Mouse (Mus musculus) neural tube, embryonic 14.5 days (tissue): ENCODE measurements around the gene Gyg. TPM values are rescaled to one million over a fixed set of nuclear protein-coding genes. Genes with fewer than 3 reads are reported as not detected.
"Not testable (repeated sequence)": the region's sequence is repeated elsewhere in the genome, so short reads cannot be mapped to it uniquely, and the experiment has no call there.

Source experiments
- ATAC-seq: fragments of 200-750 bp; cut with Nextera tagmentation; 2 replicates; pipeline ENCODE4 v1.8.0; 2017; ENCODE audit warnings: low read depth, mild to moderate bottlenecking, moderate TSS enrichment, moderate library complexity
- H3K27ac ChIP-seq: fragments of 300-500 bp; sonication (generic); 2 replicates; pipeline ENCODE4 v1.5.1; 2014; ENCODE audit warnings: low read depth, mild to moderate bottlenecking, control low read depth, low read length, moderate library complexity, mixed read lengths
- H3K27me3 ChIP-seq: fragments of 300-500 bp; sonication (generic); 2 replicates; pipeline ENCODE4 v1.6.1; 2014; ENCODE audit warnings: low read length; ENCODE audit not compliant: control insufficient read depth, insufficient read depth
- H3K36me3 ChIP-seq: fragments of 300-500 bp; sonication (generic); 2 replicates; pipeline ENCODE4 v1.6.1; 2014; ENCODE audit warnings: low read length, mixed read lengths; ENCODE audit not compliant: control insufficient read depth, insufficient read depth
- H3K4me1 ChIP-seq: fragments of 300-500 bp; sonication (generic); 2 replicates; pipeline ENCODE4 v1.6.1; 2014; ENCODE audit warnings: low read length; ENCODE audit not compliant: control insufficient read depth, insufficient read depth
- H3K4me2 ChIP-seq: fragments of 300-500 bp; sonication (generic); 2 replicates; pipeline ENCODE4 v1.6.1; 2014; ENCODE audit warnings: mild to moderate bottlenecking, low read depth, low read length, control low read depth
- H3K4me3 ChIP-seq: fragments of 300-500 bp; sonication (generic); 2 replicates; pipeline ENCODE4 v1.5.1; 2014; ENCODE audit warnings: low read depth, low read length, control low read depth, mixed read lengths
- H3K9ac ChIP-seq: fragments of 300-500 bp; sonication (generic); replicated peaks from 2 replicates; pipeline ENCODE4 v1.6.1; 2014; ENCODE audit warnings: low read depth, mild to moderate bottlenecking, control low read depth, low read length, mixed read lengths
- H3K9me3 ChIP-seq: fragments of 300-500 bp; sonication (generic); 2 replicates; pipeline ENCODE4 v1.6.1; 2016; ENCODE audit warnings: low read length; ENCODE audit not compliant: control insufficient read depth
- WGBS: fragments of 180-500 bp; shearing (Covaris S2); extraction: QIAGEN DNeasy Blood & Tissue Kit; methylation state at CpG from one replicate; pipeline ENCODE4 v1.1.7; 2014; 5-methylcytosine and 5-hydroxymethylcytosine counted together
- polyA plus RNA-seq: library from polyadenylated mRNA; unstranded; fragments of >200 nt; fragmentation: Nextera tagmentation; extraction: Ambion mirVana; gene quantifications from 2 replicates; pipeline ENCODE4 v1.2.1, GENCODE M21; 2014

Gyg gene
- polyA plus RNA-seq, 1 experiment from 2014 or later: 79.3 TPM

GRCm38 (mm10) chr3:20121582-20121981, 33.5 kb downstream of the Gyg start:
- not testable (repeated sequence) for H3K27ac ChIP-seq, ATAC-seq, H3K4me2 ChIP-seq, H3K4me3 ChIP-seq, H3K9ac ChIP-seq, H3K9me3 ChIP-seq, H3K36me3 ChIP-seq, H3K4me1 ChIP-seq, H3K27me3 ChIP-seq
- WGBS: 93% methylated on average over 5 of the region's 5 CpGs

- WGBS: 61% methylated on average over 4 of the region's 4 CpGs
- ATAC-seq: peak; percentile 65; the same call in 1 of the 2 replicates
Measured at GRCm38 (mm10) chr3:20119686-20120244, 35.4 kb downstream of the Gyg start.

GRCm38 (mm10) chr3:20119044-20119591, 36.0 kb downstream of the Gyg start:
- H3K27ac ChIP-seq: no peak overlapping the region
- H3K36me3 ChIP-seq: peaks cover 5% of the 10 kb centered on the region
- H3K9me3 ChIP-seq: no peaks in the 10 kb centered on the region
- WGBS: 92% methylated on average over 19 of the region's 19 CpGs
- no peaks in the 10 kb centered on the region for H3K27me3 ChIP-seq
- ATAC-seq: peak; percentile 14; the same call in 1 of the 2 replicates
- no peak overlapping the region for H3K9ac ChIP-seq
- H3K4me3 ChIP-seq: no peak overlapping the region
- H3K4me1 ChIP-seq: no peaks in the 10 kb centered on the region
- no peak overlapping the region for H3K4me2 ChIP-seq

More at GRCm38 (mm10) chr3:20119686-20120244, 35.4 kb downstream of the Gyg start:
- Histone ChIP-seq H3K9me3 (no peaks in the 10 kb centered on the region), H3K4me1 (no peaks in the 10 kb centered on the region), H3K4me2 (no peak overlapping the region), H3K4me3 (no peak overlapping the region), H3K36me3 (peaks cover 5% of the 10 kb centered on the region), H3K27ac (no peak overlapping the region), H3K9ac (no peak overlapping the region), H3K27me3 (no peaks in the 10 kb centered on the region)

GRCm38 (mm10) chr3:20111913-20112312, 43.2 kb downstream of the Gyg start:
- ATAC-seq: no peak; the same call in 1 of the 2 replicates
- Histone ChIP-seq H3K4me1 (no peaks in the 10 kb centered on the region), H3K36me3 (peaks cover 23% of the 10 kb centered on the region), H3K4me2 (no peak overlapping the region), H3K27ac (no peak overlapping the region), H3K4me3 (no peak overlapping the region), H3K27me3 (no peaks in the 10 kb centered on the region), H3K9ac (no peak overlapping the region), H3K9me3 (no peaks in the 10 kb centered on the region)
- WGBS: 94% methylated on average over 2 of the region's 2 CpGs

GRCm38 (mm10) chr3:20108881-20109280, 46.2 kb downstream of the Gyg start:
- Histone ChIP-seq H3K27ac (no peak overlapping the region), H3K4me3 (no peak overlapping the region), H3K4me1 (no peaks in the 10 kb centered on the region), H3K36me3 (peaks cover 20% of the 10 kb centered on the region; the same call in 1 of the 2 replicates), H3K9me3 (no peaks in the 10 kb centered on the region), H3K27me3 (no peaks in the 10 kb centered on the region), H3K4me2 (no peak overlapping the region), H3K9ac (no peak overlapping the region)
- WGBS: 82% methylated on average over 5 of the region's 5 CpGs
- ATAC-seq: no peak

GRCm38 (mm10) chr3:20104776-20105175, 50.3 kb downstream of the Gyg start:
- no peak overlapping the region for H3K4me2 ChIP-seq
- H3K36me3 ChIP-seq: peaks cover 8% of the 10 kb centered on the region; the same call in 1 of the 2 replicates
- H3K4me1 ChIP-seq: no peaks in the 10 kb centered on the region
- no peak for ATAC-seq
- H3K4me3 ChIP-seq: no peak overlapping the region
- H3K27me3 ChIP-seq: no peaks in the 10 kb centered on the region
- 90% methylated on average over 2 of the region's 2 CpGs for WGBS
- no peak overlapping the region for H3K9ac ChIP-seq
- no peak overlapping the region for H3K27ac ChIP-seq
- H3K9me3 ChIP-seq: no peaks in the 10 kb centered on the region

GRCm38 (mm10) chr3:20104318-20104717, 50.8 kb downstream of the Gyg start:
- Histone ChIP-seq H3K4me1 (no peaks in the 10 kb centered on the region), H3K27ac (no peak overlapping the region), H3K27me3 (no peaks in the 10 kb centered on the region), H3K9me3 (no peaks in the 10 kb centered on the region), H3K4me2 (no peak overlapping the region), H3K4me3 (no peak overlapping the region), H3K36me3 (0 out of 2 replicates have a peak, but pooled peaks cover 4% of the 10 kb centered on the region), H3K9ac (no peak overlapping the region)
- WGBS: 93% methylated on average over 8 of the region's 8 CpGs
- ATAC-seq: no peak

GRCm38 (mm10) chr3:20103830-20104229, 51.3 kb downstream of the Gyg start:
- H3K4me1 ChIP-seq: no peaks in the 10 kb centered on the region
- no peak overlapping the region for H3K4me2 ChIP-seq
- no peak for ATAC-seq
- no peak overlapping the region for H3K4me3 ChIP-seq
- H3K9ac ChIP-seq: no peak overlapping the region
- no peaks in the 10 kb centered on the region for H3K9me3 ChIP-seq
- WGBS: 84% methylated on average over 3 of the region's 3 CpGs
- H3K27ac ChIP-seq: no peak overlapping the region
- H3K27me3 ChIP-seq: no peaks in the 10 kb centered on the region
- 0 out of 2 replicates have a peak, but pooled peaks cover 4% of the 10 kb centered on the region for H3K36me3 ChIP-seq

GRCm38 (mm10) chr3:20082161-20082560, 73.0 kb downstream of the Gyg start:
- H3K4me1 ChIP-seq: no peaks in the 10 kb centered on the region
- H3K4me2 ChIP-seq: no peak overlapping the region
- H3K27ac ChIP-seq: no peak overlapping the region
- no peak overlapping the region for H3K9ac ChIP-seq
- 82% methylated on average over 3 of the region's 3 CpGs for WGBS
- no peaks in the 10 kb centered on the region for H3K9me3 ChIP-seq
- H3K4me3 ChIP-seq: no peak overlapping the region
- no peak for ATAC-seq
- peaks cover 11% of the 10 kb centered on the region; the same call in 1 of the 2 replicates for H3K36me3 ChIP-seq
- H3K27me3 ChIP-seq: no peaks in the 10 kb centered on the region
